Mouse (Mus musculus): ENCODE measurements around the gene Ssbp4.

Ssbp4 gene

GRCm38 (mm10) chr8:70583476-70584387 is 24.9 kb downstream of the Ssbp4 start:
- TF ChIP-seq NANOG (IDR thresholded peaks at IDR 0.05; ENCODE audit: borderline replicate concordance, low read length) (no peak), CTCF (conservative IDR thresholded peaks at IDR 0.05; ENCODE audit: low read length) (no peak), POU5F1 (IDR thresholded peaks at IDR 0.05; ENCODE audit: borderline replicate concordance, low read length) (no peak)
- H3K27me3 ChIP-seq (ENCODE audit: insufficient read depth, low read length), result no peaks in the 10 kb centered on the region
- no peak overlapping the region for H3K4me3 ChIP-seq (replicated peaks; ENCODE audit: low read length)
- peaks cover 25% of the 10 kb centered on the region for H3K4me1 ChIP-seq (replicated peaks; ENCODE audit: low read depth, low read length)
- no peaks in the 10 kb centered on the region for H3K9me3 ChIP-seq (ENCODE audit: low read length)
- H3K36me3 ChIP-seq (ENCODE audit: insufficient read depth, low read length), result peaks cover 96% of the 10 kb centered on the region

- no peaks in the 10 kb centered on the region for H3K27me3 ChIP-seq (ENCODE audit: insufficient read depth, low read length)
- peaks cover 83% of the 10 kb centered on the region for H3K36me3 ChIP-seq (ENCODE audit: insufficient read depth, low read length)
- no peaks in the 10 kb centered on the region for H3K9me3 ChIP-seq (ENCODE audit: low read length)
- TF ChIP-seq POU5F1 (IDR thresholded peaks at IDR 0.05; ENCODE audit: borderline replicate concordance, low read length), result no peak
- TF ChIP-seq CTCF (conservative IDR thresholded peaks at IDR 0.05; ENCODE audit: low read length), result no peak
- TF ChIP-seq NANOG (IDR thresholded peaks at IDR 0.05; ENCODE audit: borderline replicate concordance, low read length), result no peak
- H3K4me3 ChIP-seq (replicated peaks; ENCODE audit: low read length), result no peak overlapping the region
- peaks cover 18% of the 10 kb centered on the region for H3K4me1 ChIP-seq (replicated peaks; ENCODE audit: low read depth, low read length)
Measured at GRCm38 (mm10) chr8:70577207-70577606, 31.5 kb downstream of the Ssbp4 start.

- H3K27me3 ChIP-seq (ENCODE audit: insufficient read depth, low read length), result no peaks in the 10 kb centered on the region
- TF ChIP-seq POU5F1 (IDR thresholded peaks at IDR 0.05; ENCODE audit: borderline replicate concordance, low read length) (no peak), CTCF (conservative IDR thresholded peaks at IDR 0.05; ENCODE audit: low read length) (no peak), NANOG (IDR thresholded peaks at IDR 0.05; ENCODE audit: borderline replicate concordance, low read length) (no peak)
- peaks cover 73% of the 10 kb centered on the region for H3K36me3 ChIP-seq (ENCODE audit: insufficient read depth, low read length)
- H3K4me1 ChIP-seq (replicated peaks; ENCODE audit: low read depth, low read length), result peaks cover 31% of the 10 kb centered on the region
- H3K9me3 ChIP-seq (ENCODE audit: low read length), result no peaks in the 10 kb centered on the region
- H3K4me3 ChIP-seq (replicated peaks; ENCODE audit: low read length), result no peak overlapping the region
Measured at GRCm38 (mm10) chr8:70574915-70575314, 33.8 kb downstream of the Ssbp4 start.

GRCm38 (mm10) chr8:70574302-70574701 is 34.4 kb downstream of the Ssbp4 start:
- Histone ChIP-seq H3K36me3 (ENCODE audit: insufficient read depth, low read length) (peaks cover 77% of the 10 kb centered on the region), H3K4me1 (replicated peaks; ENCODE audit: low read depth, low read length) (peaks cover 37% of the 10 kb centered on the region), H3K4me3 (replicated peaks; ENCODE audit: low read length) (no peak overlapping the region), H3K27me3 (ENCODE audit: insufficient read depth, low read length) (no peaks in the 10 kb centered on the region), H3K9me3 (ENCODE audit: low read length) (no peaks in the 10 kb centered on the region)
- TF ChIP-seq CTCF (conservative IDR thresholded peaks at IDR 0.05; ENCODE audit: low read length) (no peak), NANOG (IDR thresholded peaks at IDR 0.05; ENCODE audit: borderline replicate concordance, low read length) (no peak), POU5F1 (IDR thresholded peaks at IDR 0.05; ENCODE audit: borderline replicate concordance, low read length) (no peak)

GRCm38 (mm10) chr8:70570990-70571389 is 37.7 kb downstream of the Ssbp4 start:
- no peak for TF ChIP-seq NANOG (IDR thresholded peaks at IDR 0.05; ENCODE audit: borderline replicate concordance, low read length)
- TF ChIP-seq CTCF (conservative IDR thresholded peaks at IDR 0.05; ENCODE audit: low read length), result no peak
- no peak for TF ChIP-seq POU5F1 (IDR thresholded peaks at IDR 0.05; ENCODE audit: borderline replicate concordance, low read length)
- no peaks in the 10 kb centered on the region for H3K27me3 ChIP-seq (ENCODE audit: insufficient read depth, low read length)
- H3K9me3 ChIP-seq (ENCODE audit: low read length), result no peaks in the 10 kb centered on the region
- H3K4me3 ChIP-seq (replicated peaks; ENCODE audit: low read length), result no peak overlapping the region
- peaks cover 43% of the 10 kb centered on the region for H3K4me1 ChIP-seq (replicated peaks; ENCODE audit: low read depth, low read length)
- peaks cover 54% of the 10 kb centered on the region for H3K36me3 ChIP-seq (ENCODE audit: insufficient read depth, low read length)

- peaks cover 54% of the 10 kb centered on the region for H3K36me3 ChIP-seq (ENCODE audit: insufficient read depth, low read length)
- peaks cover 47% of the 10 kb centered on the region for H3K4me1 ChIP-seq (replicated peaks; ENCODE audit: low read depth, low read length)
- TF ChIP-seq POU5F1 (IDR thresholded peaks at IDR 0.05; ENCODE audit: borderline replicate concordance, low read length) (no peak), CTCF (conservative IDR thresholded peaks at IDR 0.05; ENCODE audit: low read length) (no peak), NANOG (IDR thresholded peaks at IDR 0.05; ENCODE audit: borderline replicate concordance, low read length) (no peak)
- no peak overlapping the region for H3K4me3 ChIP-seq (replicated peaks; ENCODE audit: low read length)
- H3K9me3 ChIP-seq (ENCODE audit: low read length), result no peaks in the 10 kb centered on the region
- H3K27me3 ChIP-seq (ENCODE audit: insufficient read depth, low read length), result no peaks in the 10 kb centered on the region
Measured at GRCm38 (mm10) chr8:70570360-70570759, 38.3 kb downstream of the Ssbp4 start.

- TF ChIP-seq POU5F1 (IDR thresholded peaks at IDR 0.05; ENCODE audit: borderline replicate concordance, low read length) (no peak), NANOG (IDR thresholded peaks at IDR 0.05; ENCODE audit: borderline replicate concordance, low read length) (no peak), CTCF (conservative IDR thresholded peaks at IDR 0.05; ENCODE audit: low read length) (no peak)
- H3K4me1 ChIP-seq (replicated peaks; ENCODE audit: low read depth, low read length), result peaks cover 79% of the 10 kb centered on the region
Measured at GRCm38 (mm10) chr8:70565561-70565960, 43.1 kb downstream of the Ssbp4 start.

GRCm38 (mm10) chr8:70564696-70565235 is 43.9 kb downstream of the Ssbp4 start:
- no peaks in the 10 kb centered on the region for H3K27me3 ChIP-seq (ENCODE audit: insufficient read depth, low read length)

More at GRCm38 (mm10) chr8:70565561-70565960, 43.1 kb downstream of the Ssbp4 start:
- Histone ChIP-seq H3K27me3 (ENCODE audit: insufficient read depth, low read length) (no peaks in the 10 kb centered on the region), H3K4me3 (replicated peaks; ENCODE audit: low read length) (no peak overlapping the region), H3K9me3 (ENCODE audit: low read length) (no peaks in the 10 kb centered on the region), H3K36me3 (ENCODE audit: insufficient read depth, low read length) (peaks cover 38% of the 10 kb centered on the region; the same call in 1 of the 2 replicates)

More at GRCm38 (mm10) chr8:70564696-70565235, 43.9 kb downstream of the Ssbp4 start:
- H3K4me3 ChIP-seq (replicated peaks; ENCODE audit: low read length), result no peak overlapping the region
- peaks cover 79% of the 10 kb centered on the region for H3K4me1 ChIP-seq (replicated peaks; ENCODE audit: low read depth, low read length)
- no peaks in the 10 kb centered on the region for H3K9me3 ChIP-seq (ENCODE audit: low read length)
- TF ChIP-seq CTCF (conservative IDR thresholded peaks at IDR 0.05; ENCODE audit: low read length) (no peak), NANOG (IDR thresholded peaks at IDR 0.05; ENCODE audit: borderline replicate concordance, low read length) (no peak), POU5F1 (IDR thresholded peaks at IDR 0.05; ENCODE audit: borderline replicate concordance, low read length) (no peak)
- H3K36me3 ChIP-seq (ENCODE audit: insufficient read depth, low read length), result peaks cover 38% of the 10 kb centered on the region

All from E14TG2a.4 (cell line).